Mouse (Mus musculus): Measurements from ENCODE around the gene Ice2. TPM values are rescaled to one million over a fixed set of nuclear protein-coding genes. Genes with fewer than 3 reads are reported as not detected.

Ice2 gene
- polyA plus RNA-seq, 1 experiment, result 2.0 TPM

GRCm38 (mm10) chr9:69367055-69367454 is 30.7 kb upstream of the Ice2 start:
- Histone ChIP-seq H3K36me3 (ENCODE audit: control insufficient read depth, insufficient read depth) (peaks cover 7% of the 10 kb centered on the region), H3K27me3 (ENCODE audit: control insufficient read depth, insufficient read depth, insufficient read length) (no peaks in the 10 kb centered on the region), H3K79me2 (ENCODE audit: control insufficient read depth, insufficient read depth) (no peaks in the 10 kb centered on the region), H3K4me2 (ENCODE audit: low read depth) (no peak overlapping the region), H3ac (ENCODE audit: control insufficient read depth, insufficient read length) (no peak overlapping the region), H3K4me3 (no peak overlapping the region)
- TF ChIP-seq REST (IDR thresholded peaks at IDR 0.05; ENCODE audit: insufficient read depth, insufficient read length), result no peak
- TF ChIP-seq POLR2A (IDR thresholded peaks at IDR 0.05; ENCODE audit: insufficient read length, low read depth), result no peak
- no peak for TF ChIP-seq TCF3 (IDR thresholded peaks at IDR 0.05; ENCODE audit: insufficient read length, low read depth)
- no peak for TF ChIP-seq SRF (IDR thresholded peaks at IDR 0.05; ENCODE audit: control insufficient read depth, insufficient read length, low read depth)
- no peak for TF ChIP-seq E2F4 (IDR thresholded peaks at IDR 0.05; ENCODE audit: insufficient read depth)
- no peak for TF ChIP-seq MAX (IDR thresholded peaks at IDR 0.05; ENCODE audit: low read depth)
- no peak for TF ChIP-seq USF1 (IDR thresholded peaks at IDR 0.05; ENCODE audit: low read depth)
- no peak for TF ChIP-seq POLR2AphosphoS2 (IDR thresholded peaks at IDR 0.05; ENCODE audit: insufficient read length, low read depth)
- no peak for TF ChIP-seq TCF12 (IDR thresholded peaks at IDR 0.05; ENCODE audit: insufficient read depth, poor library complexity, severe bottlenecking)
- TF ChIP-seq CEBPB (IDR thresholded peaks at IDR 0.05; ENCODE audit: insufficient read depth, poor library complexity, severe bottlenecking), result no peak
- TF ChIP-seq MYOG (IDR thresholded peaks at IDR 0.05; ENCODE audit: control insufficient read depth in 1 of 3, insufficient read depth in 1 of 3, insufficient read length in 2 of 3, low read depth in 2 of 3), result no peak
- TF ChIP-seq MYOD1 (IDR thresholded peaks at IDR 0.05; ENCODE audit: control insufficient read depth in 1 of 3, insufficient read length in 2 of 3, low read depth in 2 of 3), result no peak

DNA sequence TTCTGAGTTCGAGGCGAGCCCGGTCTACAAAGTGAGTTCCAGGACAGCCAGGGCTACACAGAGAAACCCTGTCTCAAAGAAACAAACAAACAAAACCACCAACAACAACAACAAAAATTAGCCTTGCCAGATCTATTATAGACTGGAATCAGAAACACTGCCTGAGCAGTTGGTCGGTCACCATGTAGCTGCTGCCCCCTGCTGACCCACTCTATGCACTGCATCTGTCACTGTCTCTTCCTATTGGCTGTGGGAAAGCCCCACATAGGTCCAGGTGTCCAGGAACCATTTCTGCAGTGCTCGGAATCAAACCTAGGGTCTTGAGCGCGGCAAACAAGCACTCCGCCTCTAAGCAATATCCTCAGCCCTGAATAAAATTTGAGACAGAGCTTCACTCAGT is 29.6 kb upstream of the Ice2 start:
- Histone ChIP-seq H3K27me3 (ENCODE audit: control insufficient read depth, insufficient read depth, insufficient read length) (no peaks in the 10 kb centered on the region), H3K79me2 (ENCODE audit: control insufficient read depth, insufficient read depth) (no peaks in the 10 kb centered on the region), H3K36me3 (ENCODE audit: control insufficient read depth, insufficient read depth) (peaks cover 7% of the 10 kb centered on the region), H3K4me2 (ENCODE audit: low read depth) (no peak overlapping the region), H3ac (ENCODE audit: control insufficient read depth, insufficient read length) (no peak overlapping the region), H3K4me3 (no peak overlapping the region)
- TF ChIP-seq MYOD1 (IDR thresholded peaks at IDR 0.05; ENCODE audit: control insufficient read depth in 1 of 3, insufficient read length in 2 of 3, low read depth in 2 of 3), result no peak
- no peak for TF ChIP-seq POLR2A (IDR thresholded peaks at IDR 0.05; ENCODE audit: insufficient read length, low read depth)
- TF ChIP-seq E2F4 (IDR thresholded peaks at IDR 0.05; ENCODE audit: insufficient read depth), result no peak
- no peak for TF ChIP-seq SRF (IDR thresholded peaks at IDR 0.05; ENCODE audit: control insufficient read depth, insufficient read length, low read depth)
- no peak for TF ChIP-seq CEBPB (IDR thresholded peaks at IDR 0.05; ENCODE audit: insufficient read depth, poor library complexity, severe bottlenecking)
- TF ChIP-seq TCF3 (IDR thresholded peaks at IDR 0.05; ENCODE audit: insufficient read length, low read depth), result no peak
- TF ChIP-seq MYOG (IDR thresholded peaks at IDR 0.05; ENCODE audit: control insufficient read depth in 1 of 3, insufficient read depth in 1 of 3, insufficient read length in 2 of 3, low read depth in 2 of 3), result no peak
- TF ChIP-seq TCF12 (IDR thresholded peaks at IDR 0.05; ENCODE audit: insufficient read depth, poor library complexity, severe bottlenecking), result no peak
- no peak for TF ChIP-seq MAX (IDR thresholded peaks at IDR 0.05; ENCODE audit: low read depth)
- no peak for TF ChIP-seq USF1 (IDR thresholded peaks at IDR 0.05; ENCODE audit: low read depth)

DNA sequence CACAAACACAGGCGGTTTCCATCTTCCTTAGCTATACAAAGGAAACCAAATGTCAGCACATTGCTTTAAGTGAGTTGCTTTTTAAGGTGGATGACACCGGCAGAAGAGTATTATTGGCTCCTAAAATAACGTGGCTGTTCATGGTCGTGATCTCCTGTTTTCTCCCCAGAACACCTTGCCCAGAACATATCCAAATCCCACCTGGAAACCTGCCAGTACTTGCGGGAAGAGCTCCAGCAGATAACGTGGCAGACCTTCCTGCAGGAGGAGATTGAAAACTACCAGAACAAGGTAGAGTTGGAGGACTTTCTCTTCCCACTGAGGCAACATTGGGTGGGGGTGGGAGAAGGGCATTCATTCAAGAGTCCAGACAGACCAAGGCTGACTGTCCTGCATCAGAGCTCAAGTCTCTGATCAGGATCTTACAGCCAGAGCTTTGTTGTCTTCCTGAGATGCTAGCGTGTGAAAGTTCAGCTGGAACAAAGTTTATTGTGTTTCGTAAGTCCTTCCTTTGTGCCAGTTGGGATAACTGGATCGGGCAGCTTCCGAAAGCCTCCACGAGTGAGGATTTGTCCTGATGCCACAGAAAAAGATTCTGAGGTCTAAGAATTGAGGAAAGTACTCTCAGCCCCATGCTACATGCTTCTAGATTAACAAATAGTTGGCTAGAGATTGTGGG is 26.5 kb upstream of the Ice2 start:
- Histone ChIP-seq H3K4me2 (ENCODE audit: low read depth) (no peak overlapping the region), H3K79me2 (ENCODE audit: control insufficient read depth, insufficient read depth) (no peaks in the 10 kb centered on the region), H3K27me3 (ENCODE audit: control insufficient read depth, insufficient read depth, insufficient read length) (no peaks in the 10 kb centered on the region), H3K4me3 (no peak overlapping the region), H3ac (ENCODE audit: control insufficient read depth, insufficient read length) (no peak overlapping the region), H3K36me3 (ENCODE audit: control insufficient read depth, insufficient read depth) (peaks cover 7% of the 10 kb centered on the region)
- TF ChIP-seq REST (IDR thresholded peaks at IDR 0.05; ENCODE audit: insufficient read depth, insufficient read length) (no peak), POLR2AphosphoS2 (IDR thresholded peaks at IDR 0.05; ENCODE audit: insufficient read length, low read depth) (no peak), USF1 (IDR thresholded peaks at IDR 0.05; ENCODE audit: low read depth) (no peak), MAX (IDR thresholded peaks at IDR 0.05; ENCODE audit: low read depth) (no peak), TCF12 (IDR thresholded peaks at IDR 0.05; ENCODE audit: insufficient read depth, poor library complexity, severe bottlenecking) (no peak), CEBPB (IDR thresholded peaks at IDR 0.05; ENCODE audit: insufficient read depth, poor library complexity, severe bottlenecking) (no peak), MYOD1 (IDR thresholded peaks at IDR 0.05; ENCODE audit: control insufficient read depth in 1 of 3, insufficient read length in 2 of 3, low read depth in 2 of 3) (no peak), TCF3 (IDR thresholded peaks at IDR 0.05; ENCODE audit: insufficient read length, low read depth) (no peak), E2F4 (IDR thresholded peaks at IDR 0.05; ENCODE audit: insufficient read depth) (no peak), POLR2A (IDR thresholded peaks at IDR 0.05; ENCODE audit: insufficient read length, low read depth) (no peak), MYOG (IDR thresholded peaks at IDR 0.05; ENCODE audit: control insufficient read depth in 1 of 3, insufficient read depth in 1 of 3, insufficient read length in 2 of 3, low read depth in 2 of 3) (no peak), SRF (IDR thresholded peaks at IDR 0.05; ENCODE audit: control insufficient read depth, insufficient read length, low read depth) (no peak)

DNA sequence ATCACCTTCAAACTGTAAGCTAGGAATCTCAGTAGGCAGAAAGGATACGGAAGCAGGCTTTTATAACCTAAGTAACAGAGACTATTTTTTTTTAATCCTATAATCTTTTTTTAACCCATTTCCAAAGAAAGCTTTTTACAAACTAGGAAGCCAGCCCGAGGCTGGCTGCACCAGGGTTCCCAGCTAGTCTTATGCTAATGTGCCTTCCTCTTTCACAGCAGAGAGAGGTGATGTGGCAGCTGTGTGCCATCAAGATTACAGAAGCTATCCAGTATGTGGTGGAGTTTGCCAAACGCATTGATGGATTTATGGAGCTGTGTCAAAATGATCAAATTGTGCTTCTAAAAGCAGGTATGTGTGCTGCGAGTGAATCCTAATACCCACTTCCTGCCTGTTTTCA is 24.8 kb upstream of the Ice2 start:
- Histone ChIP-seq H3K79me2 (ENCODE audit: control insufficient read depth, insufficient read depth) (no peaks in the 10 kb centered on the region), H3K4me3 (no peak overlapping the region), H3K4me2 (ENCODE audit: low read depth) (no peak overlapping the region), H3K36me3 (ENCODE audit: control insufficient read depth, insufficient read depth) (peaks cover 7% of the 10 kb centered on the region), H3ac (ENCODE audit: control insufficient read depth, insufficient read length) (no peak overlapping the region), H3K27me3 (ENCODE audit: control insufficient read depth, insufficient read depth, insufficient read length) (no peaks in the 10 kb centered on the region)
- TF ChIP-seq TCF12 (IDR thresholded peaks at IDR 0.05; ENCODE audit: insufficient read depth, poor library complexity, severe bottlenecking) (no peak), POLR2A (IDR thresholded peaks at IDR 0.05; ENCODE audit: insufficient read length, low read depth) (no peak), POLR2AphosphoS2 (IDR thresholded peaks at IDR 0.05; ENCODE audit: insufficient read length, low read depth) (no peak), MYOD1 (IDR thresholded peaks at IDR 0.05; ENCODE audit: control insufficient read depth in 1 of 3, insufficient read length in 2 of 3, low read depth in 2 of 3) (no peak)

Data from myocyte (in vitro differentiated cells).